Mouse (Mus musculus): ENCODE measurements around the gene AW822073. TPM values are rescaled to one million over a fixed set of nuclear protein-coding genes. Genes with fewer than 3 reads are reported as not detected.
"Not testable (repeated sequence)": the region's sequence is repeated elsewhere in the genome, so short reads cannot be mapped to it uniquely, and the experiment has no call there.

The AW822073 gene
- polyA plus RNA-seq, 1 experiment from 2014 or later, result not detected

- H3K27ac ChIP-seq, H3K9ac ChIP-seq, H3K4me3 ChIP-seq, H3K36me3 ChIP-seq, H3K4me2 ChIP-seq, H3K4me1 ChIP-seq, H3K27me3 ChIP-seq: not testable (repeated sequence)
- WGBS, result 77% methylated on average over 10 of the region's 10 CpGs
- H3K9me3 ChIP-seq, result peaks cover 18% of the 10 kb centered on the region
- peak; percentile 58 for ATAC-seq (ENCODE audit: insufficient number of reproducible peaks, insufficient read depth, low FRiP score, low TSS enrichment, low read depth)
Measured at GRCm38 (mm10) chr10:58233054-58233739, 8.5 kb upstream of the AW822073 start.

- not testable (repeated sequence) for H3K4me2 ChIP-seq, H3K9ac ChIP-seq, H3K27ac ChIP-seq, H3K4me3 ChIP-seq, H3K36me3 ChIP-seq, H3K4me1 ChIP-seq, H3K27me3 ChIP-seq
- ATAC-seq (ENCODE audit: insufficient number of reproducible peaks, insufficient read depth, low FRiP score, low TSS enrichment, low read depth), result peak; percentile 67
- 80% methylated on average over 5 of the region's 8 CpGs for WGBS
- H3K9me3 ChIP-seq, result peaks cover 18% of the 10 kb centered on the region
Measured at GRCm38 (mm10) chr10:58232641-58232969, 7.9 kb upstream of the AW822073 start, which contains the start of gene Duxf3. TSS of gene Duxf3 (minus strand) at chr10:58232675.

GRCm38 (mm10) chr10:58231779-58232640 is 7.3 kb upstream of the AW822073 start:
- H3K27ac ChIP-seq, H3K4me2 ChIP-seq, H3K4me1 ChIP-seq, H3K9ac ChIP-seq, H3K27me3 ChIP-seq, H3K4me3 ChIP-seq, H3K36me3 ChIP-seq: not testable (repeated sequence)
- ATAC-seq (ENCODE audit: insufficient number of reproducible peaks, insufficient read depth, low FRiP score, low TSS enrichment, low read depth), result peak; percentile 83
- H3K9me3 ChIP-seq, result peaks cover 18% of the 10 kb centered on the region
- 87% methylated on average over 35 of the region's 35 CpGs for WGBS

GRCm38 (mm10) chr10:58231088-58231487 is 6.4 kb upstream of the AW822073 start:
- H3K27me3 ChIP-seq, H3K27ac ChIP-seq, H3K4me3 ChIP-seq, H3K4me1 ChIP-seq, H3K36me3 ChIP-seq, H3K4me2 ChIP-seq, H3K9ac ChIP-seq: not testable (repeated sequence)
- peak; percentile 63 for ATAC-seq (ENCODE audit: insufficient number of reproducible peaks, insufficient read depth, low FRiP score, low TSS enrichment, low read depth)
- H3K9me3 ChIP-seq, result peaks cover 18% of the 10 kb centered on the region
- WGBS, result 84% methylated on average over 5 of the region's 7 CpGs

- not testable (repeated sequence) for H3K27ac ChIP-seq; H3K4me3 ChIP-seq; H3K36me3 ChIP-seq; H3K4me2 ChIP-seq; ATAC-seq (ENCODE audit: insufficient number of reproducible peaks, insufficient read depth, low FRiP score, low TSS enrichment, low read depth); H3K4me1 ChIP-seq; H3K27me3 ChIP-seq; H3K9ac ChIP-seq
- H3K9me3 ChIP-seq, result peaks cover 18% of the 10 kb centered on the region
- WGBS, result 58% methylated on average over 3 of the region's 3 CpGs
Measured at GRCm38 (mm10) chr10:58230021-58230420, 5.3 kb upstream of the AW822073 start.

GRCm38 (mm10) chr10:58227798-58228197 is 3.1 kb upstream of the AW822073 start:
- peaks cover 18% of the 10 kb centered on the region for H3K9me3 ChIP-seq
- 83% methylated on average over 3 of the region's 6 CpGs for WGBS
- H3K4me1 ChIP-seq; ATAC-seq (ENCODE audit: insufficient number of reproducible peaks, insufficient read depth, low FRiP score, low TSS enrichment, low read depth); H3K27me3 ChIP-seq; H3K9ac ChIP-seq; H3K4me2 ChIP-seq; H3K36me3 ChIP-seq; H3K4me3 ChIP-seq; H3K27ac ChIP-seq: not testable (repeated sequence)

GRCm38 (mm10) chr10:58226357-58226756 is 1.6 kb upstream of the AW822073 start:
- not testable (repeated sequence) for H3K27ac ChIP-seq; H3K4me1 ChIP-seq; H3K27me3 ChIP-seq; H3K36me3 ChIP-seq; H3K9ac ChIP-seq; H3K9me3 ChIP-seq; H3K4me2 ChIP-seq; ATAC-seq (ENCODE audit: insufficient number of reproducible peaks, insufficient read depth, low FRiP score, low TSS enrichment, low read depth); H3K4me3 ChIP-seq
- WGBS, result 74% methylated on average over 4 of the region's 4 CpGs

GRCm38 (mm10) chr10:58223972-58224805 is 541 bp downstream of the AW822073 start:
- WGBS, result 84% methylated on average over 31 of the region's 31 CpGs

GRCm38 (mm10) chr10:58223161-58223560 is 1.6 kb downstream of the AW822073 start:
- not testable (repeated sequence) for H3K27ac ChIP-seq; H3K36me3 ChIP-seq; H3K9ac ChIP-seq; H3K4me3 ChIP-seq; H3K4me1 ChIP-seq; H3K27me3 ChIP-seq; H3K9me3 ChIP-seq; ATAC-seq (ENCODE audit: insufficient number of reproducible peaks, insufficient read depth, low FRiP score, low TSS enrichment, low read depth); H3K4me2 ChIP-seq
- 85% methylated on average over 4 of the region's 6 CpGs for whole genome bisulfite sequencing

More at GRCm38 (mm10) chr10:58223972-58224805, 541 bp downstream of the AW822073 start:
- H3K9me3 ChIP-seq; H3K27me3 ChIP-seq; H3K27ac ChIP-seq; ATAC-seq (ENCODE audit: insufficient number of reproducible peaks, insufficient read depth, low FRiP score, low TSS enrichment, low read depth); H3K9ac ChIP-seq; H3K4me2 ChIP-seq; H3K4me1 ChIP-seq; H3K36me3 ChIP-seq; H3K4me3 ChIP-seq: not testable (repeated sequence)

GRCm38 (mm10) chr10:58221571-58221970 is 3.2 kb downstream of the AW822073 start:
- ATAC-seq (ENCODE audit: insufficient number of reproducible peaks, insufficient read depth, low FRiP score, low TSS enrichment, low read depth); H3K4me2 ChIP-seq; H3K4me1 ChIP-seq; H3K27me3 ChIP-seq; H3K36me3 ChIP-seq; H3K9ac ChIP-seq; H3K27ac ChIP-seq; H3K4me3 ChIP-seq; H3K9me3 ChIP-seq: not testable (repeated sequence)
- 90% methylated on average over 2 of the region's 2 CpGs for WGBS

GRCm38 (mm10) chr10:58220726-58221125 is 4.0 kb downstream of the AW822073 start:
- 81% methylated on average over 6 of the region's 6 CpGs for WGBS
- Histone ChIP-seq H3K9me3 (peaks cover 3% of the 10 kb centered on the region; the same call in 1 of the 2 replicates), H3K4me3 (no peak overlapping the region), H3K27ac (no peak overlapping the region), H3K27me3 (no peaks in the 10 kb centered on the region), H3K36me3 (no peaks in the 10 kb centered on the region), H3K9ac (no peak overlapping the region), H3K4me2 (no peak overlapping the region), H3K4me1 (no peaks in the 10 kb centered on the region)
- ATAC-seq (ENCODE audit: insufficient number of reproducible peaks, insufficient read depth, low FRiP score, low TSS enrichment, low read depth), result no peak
